Mouse (Mus musculus) midbrain, embryonic 16.5 days (tissue): ENCODE data around the gene P4ha3. TPM values are rescaled to one million over a fixed set of nuclear protein-coding genes. Genes with fewer than 3 reads are reported as not detected.

ENCODE experiments used
- ATAC-seq: fragments of 200-750 bp; cut with Nextera tagmentation; 2 replicates; pipeline ENCODE4 v1.8.0; 2017; ENCODE audit warnings: moderate TSS enrichment
- H3K27ac ChIP-seq: fragments of 300-500 bp; sonication (generic); 2 replicates; pipeline ENCODE4 v1.5.1; 2014; ENCODE audit warnings: mild to moderate bottlenecking, low read length, mixed read lengths
- H3K27me3 ChIP-seq: fragments of 300-500 bp; sonication (generic); 2 replicates; pipeline ENCODE4 v1.6.1; 2014; ENCODE audit warnings: low read depth, low read length, mixed read lengths; ENCODE audit not compliant: control insufficient read depth, insufficient read depth
- H3K36me3 ChIP-seq: fragments of 300-500 bp; sonication (generic); 2 replicates; pipeline ENCODE4 v1.6.1; 2014; ENCODE audit warnings: mild to moderate bottlenecking, low read length, moderate library complexity, mixed read lengths; ENCODE audit not compliant: control insufficient read depth, insufficient read depth
- H3K4me1 ChIP-seq: fragments of 300-500 bp; sonication (generic); 2 replicates; pipeline ENCODE4 v1.6.1; 2014; ENCODE audit warnings: mild to moderate bottlenecking, low read length, mixed read lengths; ENCODE audit not compliant: control insufficient read depth, insufficient read depth
- H3K4me2 ChIP-seq: fragments of 300-500 bp; sonication (generic); 2 replicates; pipeline ENCODE4 v1.6.1; 2014; ENCODE audit warnings: mild to moderate bottlenecking, low read length, mixed read lengths
- H3K4me3 ChIP-seq: fragments of 300-500 bp; sonication (generic); 2 replicates; pipeline ENCODE4 v1.5.1; 2014; ENCODE audit warnings: low read depth, mild to moderate bottlenecking, low read length, moderate library complexity, mixed read lengths
- H3K9ac ChIP-seq: fragments of 300-500 bp; sonication (generic); 2 replicates; pipeline ENCODE4 v1.6.1; 2014; ENCODE audit warnings: low read depth, low read length, mixed read lengths
- H3K9me3 ChIP-seq: fragments of 300-500 bp; sonication (generic); replicated peaks from 2 replicates; pipeline ENCODE4 v1.6.1; 2014; ENCODE audit warnings: mild to moderate bottlenecking, low read length, mixed read lengths; ENCODE audit not compliant: control insufficient read depth, poor library complexity, severe bottlenecking
- WGBS: fragments of 180-500 bp; shearing (Covaris S2); extraction: QIAGEN DNeasy Blood & Tissue Kit; methylation state at CpG from one replicate; pipeline ENCODE4 v1.1.7; 2014; 5-methylcytosine and 5-hydroxymethylcytosine counted together
- polyA plus RNA-seq: library from polyadenylated mRNA; unstranded; fragments of >200 nt; fragmentation: Nextera tagmentation; extraction: Ambion mirVana; gene quantifications from 2 replicates; pipeline ENCODE4 v1.2.1, GENCODE M21; 2015

P4ha3 gene
- polyA plus RNA-seq, 1 experiment from 2014 or later = 6.9 TPM

- Histone ChIP-seq H3K4me3 (no peak overlapping the region), H3K27ac (peak overlapping the region; percentile 77), H3K4me1 (peaks cover 40% of the 10 kb centered on the region), H3K4me2 (no peak overlapping the region), H3K9ac (no peak overlapping the region), H3K36me3 (no peaks in the 10 kb centered on the region), H3K27me3 (no peaks in the 10 kb centered on the region), H3K9me3 (no peaks in the 10 kb centered on the region)
- 77% methylated on average over 12 of the region's 12 CpGs for WGBS
- ATAC-seq = no peak
Observed at GRCm38 (mm10) chr7:100310290-100310689, 25.0 kb downstream of the P4ha3 start.

- Histone ChIP-seq H3K27ac (no peak overlapping the region), H3K4me2 (no peak overlapping the region), H3K27me3 (no peaks in the 10 kb centered on the region), H3K4me1 (peaks cover 34% of the 10 kb centered on the region), H3K4me3 (no peak overlapping the region), H3K36me3 (no peaks in the 10 kb centered on the region), H3K9me3 (no peaks in the 10 kb centered on the region), H3K9ac (no peak overlapping the region)
- 88% methylated on average over 4 of the region's 4 CpGs for WGBS
- no peak for ATAC-seq
Observed at GRCm38 (mm10) chr7:100312716-100313115, 27.4 kb downstream of the P4ha3 start.

- WGBS = 94% methylated on average over 8 of the region's 8 CpGs
Observed at GRCm38 (mm10) chr7:100316924-100317323, 31.6 kb downstream of the P4ha3 start.

GRCm38 (mm10) chr7:100317534-100317933 is 32.2 kb downstream of the P4ha3 start:
- Histone ChIP-seq H3K4me3 (no peak overlapping the region), H3K4me2 (no peak overlapping the region), H3K4me1 (no peaks in the 10 kb centered on the region), H3K9me3 (no peaks in the 10 kb centered on the region), H3K27ac (no peak overlapping the region), H3K36me3 (no peaks in the 10 kb centered on the region), H3K27me3 (no peaks in the 10 kb centered on the region), H3K9ac (no peak overlapping the region)
- ATAC-seq = no peak
- WGBS = 97% methylated on average over 5 of the region's 5 CpGs

More at GRCm38 (mm10) chr7:100316924-100317323, 31.6 kb downstream of the P4ha3 start:
- no peak overlapping the region for H3K9ac ChIP-seq
- no peaks in the 10 kb centered on the region for H3K4me1 ChIP-seq
- H3K27me3 ChIP-seq = no peaks in the 10 kb centered on the region
- ATAC-seq = no peak
- no peak overlapping the region for H3K4me2 ChIP-seq
- no peaks in the 10 kb centered on the region for H3K36me3 ChIP-seq
- H3K4me3 ChIP-seq = no peak overlapping the region
- no peaks in the 10 kb centered on the region for H3K9me3 ChIP-seq
- H3K27ac ChIP-seq = no peak overlapping the region

GRCm38 (mm10) chr7:100323721-100324120 is 38.4 kb downstream of the P4ha3 start:
- no peak overlapping the region for H3K27ac ChIP-seq

GRCm38 (mm10) chr7:100325482-100325881 is 40.2 kb downstream of the P4ha3 start:
- no peak overlapping the region for H3K9ac ChIP-seq
- no peaks in the 10 kb centered on the region for H3K4me1 ChIP-seq
- ATAC-seq = no peak
- no peak overlapping the region for H3K4me2 ChIP-seq
- WGBS = 76% methylated on average over 6 of the region's 6 CpGs
- H3K27ac ChIP-seq = no peak overlapping the region
- H3K27me3 ChIP-seq = no peaks in the 10 kb centered on the region
- peaks cover 6% of the 10 kb centered on the region; the same call in 1 of the 2 replicates for H3K36me3 ChIP-seq
- no peaks in the 10 kb centered on the region for H3K9me3 ChIP-seq
- H3K4me3 ChIP-seq = no peak overlapping the region

More at GRCm38 (mm10) chr7:100323721-100324120, 38.4 kb downstream of the P4ha3 start:
- no peak overlapping the region for H3K4me3 ChIP-seq
- 88% methylated on average over 3 of the region's 3 CpGs for WGBS
- H3K36me3 ChIP-seq = peaks cover 2% of the 10 kb centered on the region; the same call in 1 of the 2 replicates
- ATAC-seq = no peak
- no peaks in the 10 kb centered on the region for H3K9me3 ChIP-seq
- H3K4me2 ChIP-seq = no peak overlapping the region
- H3K9ac ChIP-seq = no peak overlapping the region
- no peaks in the 10 kb centered on the region for H3K4me1 ChIP-seq
- H3K27me3 ChIP-seq = no peaks in the 10 kb centered on the region

GRCm38 (mm10) chr7:100327514-100327913 is 42.2 kb downstream of the P4ha3 start:
- 91% methylated on average over 7 of the region's 7 CpGs for WGBS
- Histone ChIP-seq H3K4me3 (no peak overlapping the region), H3K9me3 (no peaks in the 10 kb centered on the region), H3K9ac (no peak overlapping the region), H3K4me2 (no peak overlapping the region), H3K4me1 (no peaks in the 10 kb centered on the region), H3K27me3 (no peaks in the 10 kb centered on the region), H3K27ac (no peak overlapping the region), H3K36me3 (peaks cover 19% of the 10 kb centered on the region)
- ATAC-seq = no peak

- ATAC-seq = no peak
- no peak overlapping the region for H3K4me3 ChIP-seq
- peaks cover 23% of the 10 kb centered on the region for H3K36me3 ChIP-seq
- H3K27me3 ChIP-seq = no peaks in the 10 kb centered on the region
- H3K9ac ChIP-seq = no peak overlapping the region
- H3K4me2 ChIP-seq = no peak overlapping the region
- no peaks in the 10 kb centered on the region for H3K9me3 ChIP-seq
- no peak overlapping the region for H3K27ac ChIP-seq
- 96% methylated on average over 4 of the region's 4 CpGs for WGBS
- H3K4me1 ChIP-seq = no peaks in the 10 kb centered on the region
Observed at GRCm38 (mm10) chr7:100328636-100329035, 43.3 kb downstream of the P4ha3 start.

- Histone ChIP-seq H3K9me3 (no peaks in the 10 kb centered on the region), H3K27me3 (no peaks in the 10 kb centered on the region), H3K4me2 (no peak overlapping the region), H3K36me3 (peaks cover 35% of the 10 kb centered on the region), H3K9ac (no peak overlapping the region), H3K27ac (no peak overlapping the region), H3K4me1 (no peaks in the 10 kb centered on the region), H3K4me3 (no peak overlapping the region)
- ATAC-seq = no peak
- 95% methylated on average over 3 of the region's 3 CpGs for WGBS
Observed at GRCm38 (mm10) chr7:100331269-100331668, 45.9 kb downstream of the P4ha3 start.
